Mouse (Mus musculus) midbrain, embryonic 16.5 days (tissue): ENCODE data around the gene Gm3417. TPM values are rescaled to one million over a fixed set of nuclear protein-coding genes. Genes with fewer than 3 reads are reported as not detected.
A peak's percentile ranks its signal among the peaks of the same experiment; 100 is the strongest.
"Not testable (repeated sequence)": the region's sequence is repeated elsewhere in the genome, so short reads cannot be mapped to it uniquely, and the experiment has no call there.

Source experiments
- ATAC-seq: fragments of 200-750 bp; cut with Nextera tagmentation; 2 replicates; pipeline ENCODE4 v1.8.0; 2017; ENCODE audit warnings: moderate TSS enrichment
- H3K27ac ChIP-seq: fragments of 300-500 bp; sonication (generic); 2 replicates; pipeline ENCODE4 v1.5.1; 2014; ENCODE audit warnings: mild to moderate bottlenecking, low read length, mixed read lengths
- H3K27me3 ChIP-seq: fragments of 300-500 bp; sonication (generic); 2 replicates; pipeline ENCODE4 v1.6.1; 2014; ENCODE audit warnings: low read depth, low read length, mixed read lengths; ENCODE audit not compliant: control insufficient read depth, insufficient read depth
- H3K36me3 ChIP-seq: fragments of 300-500 bp; sonication (generic); 2 replicates; pipeline ENCODE4 v1.6.1; 2014; ENCODE audit warnings: mild to moderate bottlenecking, low read length, moderate library complexity, mixed read lengths; ENCODE audit not compliant: control insufficient read depth, insufficient read depth
- H3K4me1 ChIP-seq: fragments of 300-500 bp; sonication (generic); 2 replicates; pipeline ENCODE4 v1.6.1; 2014; ENCODE audit warnings: mild to moderate bottlenecking, low read length, mixed read lengths; ENCODE audit not compliant: control insufficient read depth, insufficient read depth
- H3K4me2 ChIP-seq: fragments of 300-500 bp; sonication (generic); 2 replicates; pipeline ENCODE4 v1.6.1; 2014; ENCODE audit warnings: mild to moderate bottlenecking, low read length, mixed read lengths
- H3K4me3 ChIP-seq: fragments of 300-500 bp; sonication (generic); 2 replicates; pipeline ENCODE4 v1.5.1; 2014; ENCODE audit warnings: low read depth, mild to moderate bottlenecking, low read length, moderate library complexity, mixed read lengths
- H3K9ac ChIP-seq: fragments of 300-500 bp; sonication (generic); 2 replicates; pipeline ENCODE4 v1.6.1; 2014; ENCODE audit warnings: low read depth, low read length, mixed read lengths
- H3K9me3 ChIP-seq: fragments of 300-500 bp; sonication (generic); replicated peaks from 2 replicates; pipeline ENCODE4 v1.6.1; 2014; ENCODE audit warnings: mild to moderate bottlenecking, low read length, mixed read lengths; ENCODE audit not compliant: control insufficient read depth, poor library complexity, severe bottlenecking
- WGBS: fragments of 180-500 bp; shearing (Covaris S2); extraction: QIAGEN DNeasy Blood & Tissue Kit; methylation state at CpG from one replicate; pipeline ENCODE4 v1.1.7; 2014; 5-methylcytosine and 5-hydroxymethylcytosine counted together
- polyA plus RNA-seq: library from polyadenylated mRNA; unstranded; fragments of >200 nt; fragmentation: Nextera tagmentation; extraction: Ambion mirVana; gene quantifications from 2 replicates; pipeline ENCODE4 v1.2.1, GENCODE M21; 2015

Gm3417 gene
- polyA plus RNA-seq, 1 experiment from 2014 or later: not detected

DNA sequence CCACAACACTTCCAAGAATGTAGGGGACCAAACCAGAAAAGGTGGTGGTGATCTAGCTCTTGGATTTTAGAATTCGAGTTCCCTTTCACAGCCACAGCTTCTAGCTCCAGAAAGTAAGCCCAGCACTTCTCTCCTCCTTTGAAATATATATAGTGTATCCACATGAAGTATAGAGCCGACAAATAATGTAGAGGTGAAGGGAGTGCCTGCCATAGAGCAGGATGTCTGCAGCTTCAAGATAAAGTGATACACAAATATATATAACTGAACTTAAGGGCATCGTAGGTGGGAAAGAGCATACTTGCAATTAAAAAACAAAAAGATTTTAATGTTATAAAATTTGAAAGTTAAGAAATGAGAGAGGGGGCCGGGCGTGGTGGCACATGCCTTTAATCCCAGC lies 15.6 kb upstream of the Gm3417 start:
- not testable (repeated sequence) for H3K27me3 ChIP-seq, H3K27ac ChIP-seq, H3K36me3 ChIP-seq, H3K4me1 ChIP-seq, ATAC-seq, H3K4me3 ChIP-seq, H3K9ac ChIP-seq, H3K9me3 ChIP-seq, H3K4me2 ChIP-seq
- WGBS: no CpG with 5 or more reads among the region's 5 CpGs

DNA sequence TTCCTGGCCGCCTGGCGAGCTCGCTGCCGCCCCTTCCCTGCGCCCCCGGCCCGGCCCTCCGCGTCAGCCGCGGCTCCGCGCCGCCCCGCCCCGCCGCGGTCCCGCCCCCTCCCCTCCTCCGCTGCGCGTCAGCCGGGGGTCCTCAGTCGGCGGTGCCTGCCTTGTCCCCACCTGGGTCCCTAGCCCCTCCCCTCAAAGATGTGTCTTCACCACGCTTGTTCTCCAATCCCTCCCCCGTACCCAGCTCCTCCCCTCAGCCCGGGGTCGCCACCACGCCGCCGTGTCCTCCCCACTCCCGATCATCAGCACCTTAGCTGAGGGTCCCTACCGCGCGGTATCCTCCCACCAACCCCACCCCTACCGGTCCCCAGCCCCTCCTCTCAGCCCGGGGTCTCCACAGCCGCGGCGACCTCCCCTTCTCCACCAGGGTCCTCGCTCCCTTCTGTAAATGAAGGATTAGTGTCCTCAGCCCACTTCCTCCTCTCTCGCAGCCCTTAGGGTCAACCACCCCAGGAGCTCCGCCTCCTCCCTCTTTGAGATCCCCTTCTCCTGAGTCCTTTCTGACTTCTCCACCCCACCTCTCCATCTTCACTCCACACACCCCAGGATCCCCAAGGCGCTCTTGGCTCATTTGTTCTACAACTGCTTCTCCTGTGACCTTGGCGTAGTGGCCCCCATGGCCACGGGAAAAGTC lies 14.7 kb upstream of the Gm3417 start:
- no CpG with 5 or more reads among the region's 47 CpGs for WGBS
- H3K9ac ChIP-seq, H3K9me3 ChIP-seq: not testable (repeated sequence)

DNA sequence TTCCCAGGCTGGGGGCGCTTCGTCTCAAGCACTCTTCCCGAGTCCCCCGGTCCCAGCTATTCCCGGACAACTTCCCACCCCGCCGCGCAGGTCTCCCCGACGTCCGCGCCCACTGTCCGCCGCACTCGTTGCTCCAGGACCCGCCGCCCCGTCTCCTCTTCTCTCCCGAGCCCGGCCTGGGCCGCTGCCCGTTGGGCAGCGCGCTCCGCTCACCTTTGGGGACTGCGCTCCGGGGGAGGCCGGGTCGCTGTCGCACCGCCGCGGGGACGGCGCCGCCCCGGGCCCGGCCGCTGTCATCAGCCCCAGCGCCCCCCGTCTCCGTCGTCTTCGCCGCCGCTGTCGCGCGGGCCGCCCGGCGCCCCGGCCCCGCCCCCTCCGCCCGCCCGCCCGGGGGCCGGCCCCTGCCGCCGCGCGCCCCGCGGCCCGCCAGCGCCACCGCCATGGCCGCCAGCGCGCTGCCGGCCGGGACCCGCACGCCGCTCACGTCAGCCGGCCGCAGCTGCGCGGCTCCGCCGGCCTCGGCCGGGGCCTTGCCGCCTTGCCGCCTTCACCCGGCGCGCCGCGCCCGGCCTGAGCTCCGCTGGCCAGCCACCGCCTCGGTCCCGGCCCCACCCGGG lies 14.0 kb upstream of the Gm3417 start:
- H3K36me3 ChIP-seq, H3K4me3 ChIP-seq, H3K4me1 ChIP-seq, H3K9ac ChIP-seq, H3K4me2 ChIP-seq, H3K27ac ChIP-seq, H3K9me3 ChIP-seq, H3K27me3 ChIP-seq: not testable (repeated sequence)
- WGBS: no CpG with 5 or more reads among the region's 98 CpGs
- peak; percentile 84 for ATAC-seq

More for the DNA sequence above, 14.7 kb upstream of the Gm3417 start:
- H3K4me1 ChIP-seq, H3K4me2 ChIP-seq, H3K27ac ChIP-seq, H3K27me3 ChIP-seq, H3K4me3 ChIP-seq, H3K36me3 ChIP-seq: not testable (repeated sequence)
- ATAC-seq: peak; percentile 93

DNA sequence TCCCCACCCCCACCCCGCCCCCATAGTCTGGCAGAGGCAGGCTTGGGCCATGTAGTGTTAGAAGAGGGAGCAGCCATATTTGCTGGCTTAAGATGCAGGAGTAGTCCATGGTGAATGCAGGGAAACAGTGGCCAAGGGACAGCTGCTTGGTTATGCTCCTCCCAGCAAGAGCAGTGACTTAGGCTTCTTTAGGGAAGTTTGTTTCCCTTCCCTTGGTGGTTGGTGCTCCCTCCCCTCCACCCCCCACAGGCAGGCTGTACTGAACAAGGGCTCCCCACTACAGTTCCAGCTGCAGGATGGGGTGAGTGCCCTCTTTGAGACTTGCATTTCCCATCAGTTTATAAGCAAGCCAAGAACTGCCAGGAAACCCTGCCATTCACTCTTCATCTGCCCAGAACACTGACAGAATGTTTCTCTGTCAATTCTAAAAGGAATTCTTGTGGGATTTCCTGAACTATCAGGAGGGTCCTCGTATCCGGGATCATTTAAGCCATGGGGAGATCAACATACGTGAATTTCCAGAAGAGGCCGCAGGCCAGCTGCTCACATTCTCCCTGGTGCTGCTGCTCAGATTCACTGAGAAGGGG lies 11.6 kb upstream of the Gm3417 start:
- H3K36me3 ChIP-seq, H3K27ac ChIP-seq, H3K4me2 ChIP-seq, H3K9ac ChIP-seq, H3K9me3 ChIP-seq, ATAC-seq, H3K27me3 ChIP-seq, H3K4me3 ChIP-seq, H3K4me1 ChIP-seq: not testable (repeated sequence)
- no CpG with 5 or more reads among the region's 5 CpGs for WGBS

DNA sequence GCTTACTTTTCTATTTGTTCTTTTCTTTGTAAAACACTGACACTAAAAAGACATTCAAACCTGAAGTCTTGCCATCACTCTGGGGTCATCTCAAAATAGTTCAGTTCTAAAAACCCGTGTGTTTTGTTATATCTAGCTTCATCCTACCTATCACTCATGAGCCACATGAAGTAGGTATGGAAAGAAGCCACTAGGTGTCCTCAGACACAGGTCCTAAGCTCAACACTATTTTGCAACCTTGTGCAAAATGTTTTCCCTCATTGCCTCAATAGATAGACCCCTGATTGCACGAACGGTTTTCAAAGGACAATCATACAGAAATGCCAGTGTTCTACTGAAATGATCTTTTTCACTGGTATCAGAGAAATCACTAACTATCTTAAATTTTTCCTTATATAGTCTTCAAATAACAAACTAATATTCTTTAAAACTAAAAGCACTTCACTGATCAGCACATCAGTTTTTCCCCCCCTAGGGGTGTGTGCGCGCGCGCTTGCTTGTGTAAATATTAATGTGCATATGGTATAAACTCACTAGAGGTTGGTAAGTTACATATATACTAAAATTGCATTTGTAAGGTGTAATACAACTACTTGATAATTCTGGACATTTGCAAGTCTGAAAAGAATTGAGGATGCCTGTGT lies 750 bp downstream of the Gm3417 start:
- H3K4me1 ChIP-seq, H3K27me3 ChIP-seq, H3K27ac ChIP-seq, H3K4me3 ChIP-seq, H3K9ac ChIP-seq, H3K4me2 ChIP-seq, H3K9me3 ChIP-seq, H3K36me3 ChIP-seq: not testable (repeated sequence)
- ATAC-seq: peak; percentile 10; the same call in 1 of the 2 replicates
- WGBS: 4% methylated on average over 4 of the region's 7 CpGs

DNA sequence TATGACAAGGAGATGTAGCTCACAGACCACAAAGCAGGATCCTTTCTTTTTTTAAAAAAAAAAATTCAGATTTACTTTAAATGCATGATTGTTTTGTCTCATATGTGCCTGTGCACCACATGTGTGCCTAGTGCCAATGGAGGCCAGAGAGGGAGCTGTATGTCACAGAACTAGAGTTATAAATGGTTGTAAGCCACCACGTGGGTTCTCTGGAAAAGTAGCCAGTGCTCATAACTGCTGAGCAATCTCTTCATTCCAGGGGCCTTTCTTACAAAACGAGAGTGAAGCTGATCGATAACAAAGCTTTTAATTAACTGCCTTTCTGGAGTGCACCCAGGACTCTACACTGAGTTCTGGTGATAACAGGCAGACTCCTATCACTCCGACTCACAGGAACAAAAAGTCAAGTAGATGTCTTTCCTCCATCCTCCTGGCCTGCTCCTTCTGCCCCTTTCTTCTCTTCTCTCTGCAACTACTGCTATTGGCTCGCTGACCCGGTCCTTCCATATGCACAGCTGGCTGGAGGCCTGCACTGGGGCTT lies 10.1 kb downstream of the Gm3417 start:
- H3K9me3 ChIP-seq, H3K4me2 ChIP-seq, H3K9ac ChIP-seq, ATAC-seq, H3K36me3 ChIP-seq, H3K27ac ChIP-seq, H3K27me3 ChIP-seq, H3K4me3 ChIP-seq, H3K4me1 ChIP-seq: not testable (repeated sequence)
- no CpG with 5 or more reads among the region's 6 CpGs for WGBS

DNA sequence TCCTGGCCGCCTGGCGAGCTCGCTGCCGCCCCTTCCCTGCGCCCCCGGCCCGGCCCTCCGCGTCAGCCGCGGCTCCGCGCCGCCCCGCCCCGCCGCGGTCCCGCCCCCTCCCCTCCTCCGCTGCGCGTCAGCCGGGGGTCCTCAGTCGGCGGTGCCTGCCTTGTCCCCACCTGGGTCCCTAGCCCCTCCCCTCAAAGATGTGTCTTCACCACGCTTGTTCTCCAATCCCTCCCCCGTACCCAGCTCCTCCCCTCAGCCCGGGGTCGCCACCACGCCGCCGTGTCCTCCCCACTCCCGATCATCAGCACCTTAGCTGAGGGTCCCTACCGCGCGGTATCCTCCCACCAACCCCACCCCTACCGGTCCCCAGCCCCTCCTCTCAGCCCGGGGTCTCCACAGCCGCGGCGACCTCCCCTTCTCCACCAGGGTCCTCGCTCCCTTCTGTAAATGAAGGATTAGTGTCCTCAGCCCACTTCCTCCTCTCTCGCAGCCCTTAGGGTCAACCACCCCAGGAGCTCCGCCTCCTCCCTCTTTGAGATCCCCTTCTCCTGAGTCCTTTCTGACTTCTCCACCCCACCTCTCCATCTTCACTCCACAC lies 16.9 kb downstream of the Gm3417 start:
- not testable (repeated sequence) for H3K9me3 ChIP-seq, H3K4me3 ChIP-seq, H3K9ac ChIP-seq, H3K36me3 ChIP-seq, H3K4me2 ChIP-seq, H3K27ac ChIP-seq, H3K27me3 ChIP-seq
- ATAC-seq: peak; percentile 92
- no CpG with 5 or more reads among the region's 44 CpGs for WGBS
- peaks cover 14% of the 10 kb centered on the region for H3K4me1 ChIP-seq

DNA sequence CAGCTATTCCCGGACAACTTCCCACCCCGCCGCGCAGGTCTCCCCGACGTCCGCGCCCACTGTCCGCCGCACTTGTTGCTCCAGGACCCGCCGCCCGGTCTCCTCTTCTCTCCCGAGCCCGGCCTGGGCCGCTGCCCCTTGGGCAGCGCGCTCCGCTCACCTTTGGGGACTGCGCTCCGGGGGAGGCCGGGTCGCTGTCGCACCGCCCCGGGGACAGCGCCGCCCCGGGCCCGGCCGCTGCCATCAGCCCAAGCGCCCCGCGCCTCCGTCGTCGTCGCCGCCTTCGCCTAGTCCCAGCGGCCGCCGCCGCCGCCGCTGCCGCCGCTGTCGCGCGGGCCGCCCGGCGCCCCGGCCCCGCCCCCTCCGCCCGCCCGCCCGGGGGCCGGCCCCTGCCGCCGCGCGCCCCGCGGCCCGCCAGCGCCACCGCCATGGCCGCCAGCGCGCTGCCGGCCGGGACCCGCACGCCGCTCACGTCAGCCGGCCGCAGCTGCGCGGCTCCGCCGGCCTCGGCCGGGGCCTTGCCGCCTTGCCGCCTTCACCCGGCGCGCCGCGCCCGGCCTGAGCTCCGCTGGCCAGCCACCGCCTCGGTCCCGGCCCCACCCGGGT lies 17.5 kb downstream of the Gm3417 start, which contains the start of gene Phf10:
TSS of gene Phf10 (minus strand) at position 323 of the 606 bp plus-strand sequence.
- not testable (repeated sequence) for H3K27ac ChIP-seq, H3K9me3 ChIP-seq, H3K36me3 ChIP-seq, H3K27me3 ChIP-seq
- peaks cover 14% of the 10 kb centered on the region for H3K4me1 ChIP-seq
- H3K4me2 ChIP-seq: peak within 1 kb of the TSS; percentile 96
- H3K9ac ChIP-seq: peak within 1 kb of the TSS; percentile 75
- WGBS: under 1% methylated on average over 46 of the region's 100 CpGs
- H3K4me3 ChIP-seq: peak within 1 kb of the TSS; percentile 68
- ATAC-seq: peak; percentile 77
